Mouse (Mus musculus): ENCODE data around the gene Yif1b. TPM values are rescaled to one million over a fixed set of nuclear protein-coding genes. Genes with fewer than 3 reads are reported as not detected.

Yif1b gene
- polyA plus RNA-seq, 1 experiment from 2014 or later = 91.2 TPM

Other genes starting within 250 kb of the Yif1b start
- gene Ryr1, start 113.2 kb upstream of the Yif1b start, polyA plus RNA-seq (2015; fragmentation: Nextera tagmentation; extraction: Ambion mirVana) = 11.8 and 12.4 TPM in 2 replicates
- 0.90 and 0.95 TPM in 2 replicates for gene Rasgrp4, start 103.5 kb upstream of the Yif1b start, polyA plus RNA-seq (2015; fragmentation: Nextera tagmentation; extraction: Ambion mirVana)
- 21.8 and 27.9 TPM in 2 replicates for gene Fam98c, start 82.1 kb upstream of the Yif1b start, polyA plus RNA-seq (2015; fragmentation: Nextera tagmentation; extraction: Ambion mirVana)
- 0.37 and 1.1 TPM in 2 replicates for gene Ggn, start 68.1 kb upstream of the Yif1b start, polyA plus RNA-seq (2015; fragmentation: Nextera tagmentation; extraction: Ambion mirVana)
- gene Spred3, start 67.9 kb upstream of the Yif1b start, polyA plus RNA-seq (2015; fragmentation: Nextera tagmentation; extraction: Ambion mirVana) = 11.3 and 11.5 TPM in 2 replicates
- gene Psmd8, start 57.6 kb upstream of the Yif1b start, polyA plus RNA-seq (2015; fragmentation: Nextera tagmentation; extraction: Ambion mirVana) = 282 and 290 TPM in 2 replicates
- gene Catsperg1, start 24.3 kb upstream of the Yif1b start, polyA plus RNA-seq (2015; fragmentation: Nextera tagmentation; extraction: Ambion mirVana) = 4.2 and 5.3 TPM in 2 replicates
- gene Kcnk6, start 5.8 kb upstream of the Yif1b start, polyA plus RNA-seq (2015; fragmentation: Nextera tagmentation; extraction: Ambion mirVana) = 1.2 and 1.4 TPM in 2 replicates
- 1.1 and 1.5 TPM in 2 replicates for gene 2200002D01Rik, start 10.1 kb downstream of the Yif1b start, polyA plus RNA-seq (2015; fragmentation: Nextera tagmentation; extraction: Ambion mirVana)
- gene Spint2, start 43.6 kb downstream of the Yif1b start, polyA plus RNA-seq (2015; fragmentation: Nextera tagmentation; extraction: Ambion mirVana) = 72.4 and 77.3 TPM in 2 replicates
- gene Ppp1r14a, start 51.0 kb downstream of the Yif1b start, polyA plus RNA-seq (2015; fragmentation: Nextera tagmentation; extraction: Ambion mirVana) = 3.3 and 4.3 TPM in 2 replicates
- gene Dpf1, start 65.6 kb downstream of the Yif1b start, polyA plus RNA-seq (2015; fragmentation: Nextera tagmentation; extraction: Ambion mirVana) = 256 and 261 TPM in 2 replicates